Mouse (Mus musculus): ENCODE measurements at regions not wholly inside any gene's neighbourhood (a gene's known extent, or its start where the extent isn't known, plus 50 kb on each side); places are given as distances from the start of the nearest gene placed in this dataset.

DNA sequence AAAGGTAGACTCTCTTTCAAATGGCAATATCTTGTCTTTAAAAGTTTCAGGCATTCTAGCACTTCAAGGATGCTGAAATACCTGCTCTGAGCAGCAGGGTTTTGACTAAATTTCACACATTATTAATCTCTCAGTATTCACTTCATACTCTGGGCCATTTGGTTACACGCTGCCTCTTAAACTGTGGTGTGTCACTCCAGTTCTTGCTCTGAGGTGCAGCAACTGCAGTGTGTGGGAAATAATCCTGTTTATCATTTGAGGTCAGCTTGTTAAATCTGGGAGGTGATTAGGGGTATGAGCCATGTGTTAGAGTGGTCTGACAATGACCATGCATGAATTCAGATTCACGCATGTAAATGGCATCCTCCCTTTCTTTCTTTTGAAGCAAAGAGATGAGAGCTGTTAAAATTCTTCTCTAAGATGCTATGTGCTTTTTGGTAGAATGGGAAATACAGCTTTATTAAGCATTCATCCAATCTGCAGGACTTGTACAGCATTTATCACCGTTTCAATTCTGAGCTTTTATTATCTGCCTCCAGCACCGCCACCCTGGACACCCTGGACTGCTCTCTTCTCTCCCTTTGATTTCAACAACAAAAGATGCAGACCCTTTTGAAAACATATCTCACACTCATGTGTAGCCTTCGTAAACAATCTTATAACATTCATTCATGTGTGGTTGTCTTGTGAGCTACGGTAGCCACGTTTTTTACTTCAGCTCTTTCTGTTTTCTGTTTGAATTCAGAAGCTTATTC lies 362.4 kb upstream of the Gm38303 start:
- intact Hi-C loops (cut with DNase I) = no loop called here
- H3K27ac ChIP-seq = no peak overlapping the region
- no peak for TF ChIP-seq CTCF (IDR thresholded peaks at IDR 0.05)

DNA sequence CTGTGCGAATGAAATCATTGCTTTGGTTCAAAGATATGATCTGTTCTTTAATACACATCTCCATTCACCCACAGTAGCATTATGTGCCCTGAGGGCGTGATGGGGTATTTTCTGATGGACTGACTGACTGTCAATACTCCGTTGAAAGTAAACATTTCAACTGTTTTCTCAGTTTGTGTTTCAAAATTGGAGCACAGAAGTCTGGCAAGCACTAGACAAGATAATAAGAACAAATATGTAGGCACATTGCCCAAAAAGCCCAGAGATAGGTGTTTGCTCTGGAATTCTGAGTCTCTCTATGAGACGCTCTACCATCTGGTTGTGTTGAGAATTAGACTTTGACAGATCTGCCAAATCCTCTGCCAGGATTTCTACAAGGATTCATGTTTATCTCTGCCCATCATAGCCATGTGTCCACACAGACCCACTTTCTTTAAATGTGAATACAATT lies 350.0 kb upstream of the Gm38303 start:
- H3K4me3 ChIP-seq = no peak overlapping the region
- TF ChIP-seq CTCF (IDR thresholded peaks at IDR 0.05) = no peak
- DNase-seq = no peak
- no peak overlapping the region for H3K27ac ChIP-seq
- intact Hi-C loops (cut with DNase I) = no loop called here

More for the DNA sequence above, 362.4 kb upstream of the Gm38303 start:
- no peak overlapping the region for H3K4me3 ChIP-seq
- no peak for DNase-seq

DNA sequence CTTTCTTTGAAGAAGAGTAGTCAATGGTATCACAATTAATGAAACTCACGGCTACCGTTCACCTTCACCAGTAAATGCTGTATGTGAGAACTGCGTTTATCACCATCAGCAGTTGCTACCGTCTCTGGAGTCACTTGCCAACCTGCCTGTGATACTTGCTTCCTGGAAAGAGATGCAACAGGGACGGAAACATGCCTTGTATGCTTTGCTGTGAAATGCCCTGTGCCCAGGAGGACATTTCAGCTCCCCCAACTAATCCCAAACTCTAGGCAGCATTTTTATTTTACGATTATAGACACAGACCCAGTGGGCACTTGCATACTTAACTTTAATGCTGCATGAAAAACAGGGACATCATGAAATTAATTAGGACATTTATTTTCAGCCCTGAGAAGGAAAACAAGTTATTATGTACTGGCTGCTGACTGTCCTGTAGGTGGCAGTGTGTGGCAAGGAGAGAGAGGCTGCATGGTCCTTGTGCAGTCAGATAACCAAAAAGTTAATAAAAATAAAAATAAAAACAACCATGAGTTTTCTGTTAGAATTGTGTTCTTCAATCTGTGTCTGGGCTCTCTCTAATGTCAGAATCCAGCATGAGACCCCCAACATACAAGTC lies 349.5 kb upstream of the Gm38303 start:
- intact Hi-C loops (cut with DNase I) = no loop called here

GRCm38 (mm10) chr3:10681938-10682337 lies 346.5 kb upstream of the Gm38303 start:
- no peak overlapping the region for H3K27ac ChIP-seq
- H3K4me3 ChIP-seq = no peak overlapping the region
- DNase-seq = no peak
- intact Hi-C loops (cut with DNase I) = no loop called here
- TF ChIP-seq CTCF (IDR thresholded peaks at IDR 0.05) = no peak

More for the DNA sequence above, 349.5 kb upstream of the Gm38303 start:
- no peak overlapping the region for H3K4me3 ChIP-seq
- DNase-seq = peak; percentile 27
- no peak overlapping the region for H3K27ac ChIP-seq
- TF ChIP-seq CTCF (IDR thresholded peaks at IDR 0.05) = peak; percentile 67

- no peak overlapping the region for H3K27ac ChIP-seq
- no peak for TF ChIP-seq CTCF (IDR thresholded peaks at IDR 0.05)
- intact Hi-C loops (cut with DNase I) = no loop called here
- no peak overlapping the region for H3K4me3 ChIP-seq
- DNase-seq = no peak
Observed at GRCm38 (mm10) chr3:10647975-10648511, 312.6 kb upstream of the Gm38303 start.

Data from gastrocnemius, adult 2 months (tissue).